Mouse (Mus musculus): ENCODE data around the gene Paqr4.

DNA sequence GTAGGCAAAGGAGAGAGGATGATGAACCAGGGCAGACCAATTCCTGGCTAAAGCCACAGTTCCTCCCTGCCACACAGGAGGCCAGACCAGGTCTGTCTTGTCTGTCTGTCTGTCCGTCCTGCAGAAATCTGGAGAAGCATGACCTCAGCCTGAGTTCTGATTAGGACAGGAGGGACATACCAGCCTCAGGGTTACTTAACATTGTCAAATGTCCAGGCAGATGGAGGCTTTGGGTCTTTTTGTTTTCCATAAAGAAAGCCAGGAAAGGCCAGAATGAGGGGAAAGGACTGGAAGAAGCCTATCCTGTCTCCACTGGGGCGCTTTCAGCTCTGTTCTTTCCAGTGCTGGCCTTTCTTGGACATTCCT lies 1.8 kb downstream of the Paqr4 start:
- TF ChIP-seq CTCF (IDR thresholded peaks at IDR 0.05; ENCODE audit: low read depth) (no peak), EP300 (IDR thresholded peaks at IDR 0.05; ENCODE audit: low read depth) (no peak)

Measured in heart, postnatal 0 days (tissue).